Mouse (Mus musculus) common myeloid progenitor, adult 5-6 weeks (primary cell): Measurements from ENCODE around the gene Iqschfp. TPM values are rescaled to one million over a fixed set of nuclear protein-coding genes. Genes with fewer than 3 reads are reported as not detected.

Experiments
- ATAC-seq: replicated peaks from 2 replicates; pipeline ENCODE4 v1.8.0; 2016; ENCODE audit warnings: low read depth, mild to moderate bottlenecking, moderate TSS enrichment, inconsistent platforms; ENCODE audit not compliant: poor library complexity, severe bottlenecking
- total RNA-seq: library from RNA; stranded (forward); fragments of 200-1000, 187-1606 nt; gene quantifications from 2 replicates; pipeline ENCODE4 v1.2.3, GENCODE M21; 2017

The Iqschfp gene
- total RNA-seq, 1 experiment from 2014 or later: not detected

- ATAC-seq: peak; percentile 60
Measured at GRCm38 (mm10) chr3:68555087-68555662, 663.1 kb downstream of the Iqschfp start.

GRCm38 (mm10) chr3:68556891-68557290, 664.9 kb downstream of the Iqschfp start:
- peak; percentile 84 for ATAC-seq

GRCm38 (mm10) chr3:68558744-68559143, 666.7 kb downstream of the Iqschfp start:
- ATAC-seq: no peak

GRCm38 (mm10) chr3:68560057-68560456, 668.0 kb downstream of the Iqschfp start:
- ATAC-seq: no peak

- no peak for ATAC-seq
Measured at GRCm38 (mm10) chr3:68562838-68563237, 670.8 kb downstream of the Iqschfp start.

GRCm38 (mm10) chr3:68563922-68564321, 671.9 kb downstream of the Iqschfp start:
- peak; percentile 91 for ATAC-seq

GRCm38 (mm10) chr3:68564978-68565674, 673.1 kb downstream of the Iqschfp start:
- ATAC-seq: no peak

- ATAC-seq: no peak
Measured at GRCm38 (mm10) chr3:68565675-68566055, 673.6 kb downstream of the Iqschfp start.

GRCm38 (mm10) chr3:68567581-68567980, 675.5 kb downstream of the Iqschfp start:
- no peak for ATAC-seq

GRCm38 (mm10) chr3:68568149-68568548, 676.1 kb downstream of the Iqschfp start:
- no peak for ATAC-seq

GRCm38 (mm10) chr3:68568716-68569115, 676.7 kb downstream of the Iqschfp start:
- no peak for ATAC-seq

- ATAC-seq: no peak
Measured at GRCm38 (mm10) chr3:68570319-68570718, 678.3 kb downstream of the Iqschfp start.

GRCm38 (mm10) chr3:68572249-68573225, 680.5 kb downstream of the Iqschfp start:
- ATAC-seq: peak; percentile 63

GRCm38 (mm10) chr3:68573226-68573624, 681.2 kb downstream of the Iqschfp start:
- ATAC-seq: no peak

- no peak for ATAC-seq
Measured at GRCm38 (mm10) chr3:68574097-68574496, 682.1 kb downstream of the Iqschfp start.

- no peak for ATAC-seq
Measured at GRCm38 (mm10) chr3:68574565-68574964, 682.5 kb downstream of the Iqschfp start.

- ATAC-seq: no peak
Measured at GRCm38 (mm10) chr3:68575636-68576340, 683.8 kb downstream of the Iqschfp start.

GRCm38 (mm10) chr3:68576431-68576830, 684.4 kb downstream of the Iqschfp start:
- no peak for ATAC-seq

GRCm38 (mm10) chr3:68576948-68577347, 684.9 kb downstream of the Iqschfp start:
- ATAC-seq: no peak

- no peak for ATAC-seq
Measured at GRCm38 (mm10) chr3:68581591-68581990, 689.6 kb downstream of the Iqschfp start.
